Mouse (Mus musculus) CD8-positive naive resting alpha-beta T cell, adult 2 months (primary cell): ENCODE measurements around the gene Rbpjl.

Experiments used
- DNase-seq, 2 experiments: peaks; one replicate each; pipeline ENCODE4 v3.0.0; 2022; ENCODE audit warnings: low read depth in 2 of 2, low spot score in 2 of 2

The Rbpjl gene

GRCm38 (mm10) chr2:164426952-164427351, 24.0 kb downstream of the Rbpjl start:
- DNase-seq = no peak

- no peak for DNase-seq
Measured at GRCm38 (mm10) chr2:164428451-164428850, 25.5 kb downstream of the Rbpjl start.

- DNase-seq = no peak
Measured at GRCm38 (mm10) chr2:164429881-164430615, 27.1 kb downstream of the Rbpjl start.

GRCm38 (mm10) chr2:164430697-164431096, 27.8 kb downstream of the Rbpjl start:
- DNase-seq = no peak

GRCm38 (mm10) chr2:164431676-164432465, 28.9 kb downstream of the Rbpjl start:
- no peak for DNase-seq

DNA sequence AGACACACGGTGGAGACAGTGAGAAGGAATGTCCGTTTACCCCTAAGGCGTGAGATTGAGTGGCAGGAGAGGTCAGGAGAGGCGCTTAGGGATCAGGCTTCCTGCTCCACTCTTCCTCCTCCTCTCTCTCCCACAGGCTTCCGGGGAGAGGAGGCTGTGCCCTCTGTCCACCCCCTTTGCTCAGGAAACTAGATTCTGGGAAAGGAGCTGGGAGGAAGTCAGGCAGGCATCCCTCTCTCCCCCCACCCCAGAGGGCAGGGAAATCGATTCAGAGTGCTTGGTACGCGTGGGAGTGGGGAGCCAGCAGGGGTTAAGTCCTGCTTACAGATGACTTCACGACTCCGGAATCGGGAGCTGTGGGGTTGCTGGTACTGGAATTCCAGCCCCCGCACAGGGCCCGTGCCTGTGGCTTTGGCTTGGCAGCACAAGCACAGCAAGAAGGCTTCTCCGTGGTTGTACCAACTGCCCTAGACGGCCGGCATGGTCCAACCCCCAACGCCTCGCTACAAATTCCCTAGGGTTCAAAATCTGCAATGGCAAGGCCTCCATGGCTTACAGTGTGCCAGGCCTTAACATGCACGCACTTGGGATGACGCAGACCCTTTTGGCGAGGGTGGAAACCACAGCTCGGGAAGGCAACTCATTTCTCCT, 29.7 kb downstream of the Rbpjl start:
- no peak for DNase-seq

DNA sequence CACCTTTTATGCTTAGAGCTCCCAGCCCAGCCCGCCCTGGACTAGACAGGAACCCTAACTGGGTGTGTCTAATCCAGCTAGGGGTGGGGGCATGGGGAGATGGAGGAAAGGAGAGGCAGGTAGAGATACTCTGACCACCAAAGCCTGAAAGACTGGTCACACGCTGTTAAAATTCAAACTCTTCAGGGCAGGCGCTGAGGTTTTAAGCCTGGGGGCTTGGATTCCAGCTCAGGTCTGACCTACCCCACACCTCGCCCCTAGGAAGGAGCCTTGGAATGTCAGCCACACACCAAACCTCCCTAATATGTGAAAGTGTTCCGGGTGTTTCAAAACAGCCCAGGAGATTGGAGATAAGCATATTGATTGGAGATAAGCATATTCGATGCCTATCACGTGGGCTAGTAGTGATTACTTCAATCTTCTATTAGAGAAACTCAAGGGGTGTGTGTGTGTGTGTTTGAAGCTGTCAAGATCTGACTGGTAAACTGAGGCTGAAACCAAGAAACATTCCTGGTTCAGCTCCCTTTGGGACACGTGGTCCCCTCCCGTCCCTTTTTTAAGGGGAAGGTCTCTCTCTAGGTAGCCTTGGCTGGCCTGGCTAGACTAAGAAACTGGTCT, 30.4 kb downstream of the Rbpjl start:
- DNase-seq = no peak

GRCm38 (mm10) chr2:164434681-164435080, 31.7 kb downstream of the Rbpjl start:
- no peak for DNase-seq

- DNase-seq = no peak
Measured at GRCm38 (mm10) chr2:164435216-164436090, 32.5 kb downstream of the Rbpjl start.

GRCm38 (mm10) chr2:164436215-164436913, 33.4 kb downstream of the Rbpjl start:
- DNase-seq = no peak

DNA sequence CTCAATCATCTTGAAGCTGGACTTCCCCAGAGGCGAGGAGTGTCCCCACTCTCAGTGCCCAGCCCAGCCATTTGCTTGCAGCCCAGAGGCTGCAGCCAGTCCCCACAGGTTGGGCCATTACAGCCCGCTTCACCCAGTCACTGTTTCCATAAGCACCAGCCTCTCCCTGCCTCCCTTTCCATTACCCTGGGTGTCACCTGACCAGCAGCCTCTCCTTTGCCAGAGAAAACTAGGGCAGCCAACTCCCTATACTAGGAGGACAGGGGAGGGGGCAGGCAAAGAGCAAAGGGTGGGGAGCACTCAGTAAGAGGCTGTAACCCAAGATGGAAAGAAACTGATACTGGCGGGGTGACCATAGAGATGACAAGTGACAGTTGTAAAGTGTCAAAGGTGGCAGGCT, 34.0 kb downstream of the Rbpjl start:
- no peak for DNase-seq

GRCm38 (mm10) chr2:164437710-164438109, 34.8 kb downstream of the Rbpjl start:
- no peak for DNase-seq

DNA sequence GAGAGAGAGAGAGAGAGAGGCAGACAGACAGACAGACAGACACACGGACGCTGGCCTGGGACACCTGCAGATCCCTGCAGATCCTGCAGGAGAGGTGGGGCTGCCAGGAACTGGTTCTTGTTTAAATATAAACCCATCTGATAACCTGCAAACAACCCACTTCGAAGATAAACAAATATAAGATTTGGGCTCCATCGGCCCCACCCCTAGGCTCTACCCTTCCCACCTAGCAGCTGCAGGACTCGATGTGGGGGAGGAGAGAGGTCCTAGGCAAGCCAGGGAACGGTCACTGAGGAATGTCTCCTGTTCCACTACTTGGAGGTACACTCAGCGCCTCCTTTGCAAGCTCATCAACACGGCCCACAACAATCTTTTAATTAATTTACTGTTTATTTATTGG, 35.3 kb downstream of the Rbpjl start:
- DNase-seq = no peak

DNA sequence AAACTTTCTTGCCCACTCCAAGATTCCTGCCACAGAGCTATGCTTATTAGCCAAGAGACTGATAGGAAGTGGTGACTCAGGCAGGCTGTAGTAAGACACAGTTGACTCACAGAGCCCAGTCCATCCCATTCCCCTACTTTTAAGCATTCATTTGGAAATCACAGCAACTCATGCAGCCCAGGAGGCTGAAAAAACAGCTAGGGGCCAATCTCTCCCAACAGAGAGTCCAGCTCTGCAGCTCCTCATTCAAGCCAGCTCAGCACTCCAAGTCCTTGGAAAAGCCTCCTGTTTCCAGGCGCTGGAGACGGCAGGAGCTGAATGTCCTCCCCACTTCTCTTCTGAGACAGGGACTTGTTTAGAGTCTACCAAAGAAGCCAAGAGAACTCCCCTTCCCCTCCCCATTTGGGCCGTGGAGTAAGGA, 36.1 kb downstream of the Rbpjl start:
- DNase-seq = no peak

DNA sequence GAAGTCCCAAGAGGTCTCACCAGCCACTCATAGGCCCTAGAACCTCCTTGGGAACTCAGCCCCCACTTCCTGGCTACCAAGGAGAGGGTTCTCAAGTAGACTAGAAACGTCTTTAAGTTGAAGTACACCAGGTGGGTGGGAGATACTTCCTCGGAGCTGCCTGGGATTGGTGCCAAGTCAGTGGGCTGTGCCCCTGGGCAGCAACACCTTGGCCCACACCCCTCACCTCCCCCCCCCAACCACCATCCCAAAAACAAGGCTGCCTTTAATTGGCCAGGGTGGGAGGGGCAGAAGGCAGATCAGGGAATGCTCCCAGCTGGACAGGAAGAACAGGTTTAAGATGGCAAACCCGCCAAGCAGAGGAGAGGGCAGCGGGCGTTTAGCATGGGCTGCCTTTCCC, 37.4 kb downstream of the Rbpjl start:
- no peak for DNase-seq

- DNase-seq = peak; percentile 15 to 35
Measured at GRCm38 (mm10) chr2:164441155-164441554, 38.2 kb downstream of the Rbpjl start.

DNA sequence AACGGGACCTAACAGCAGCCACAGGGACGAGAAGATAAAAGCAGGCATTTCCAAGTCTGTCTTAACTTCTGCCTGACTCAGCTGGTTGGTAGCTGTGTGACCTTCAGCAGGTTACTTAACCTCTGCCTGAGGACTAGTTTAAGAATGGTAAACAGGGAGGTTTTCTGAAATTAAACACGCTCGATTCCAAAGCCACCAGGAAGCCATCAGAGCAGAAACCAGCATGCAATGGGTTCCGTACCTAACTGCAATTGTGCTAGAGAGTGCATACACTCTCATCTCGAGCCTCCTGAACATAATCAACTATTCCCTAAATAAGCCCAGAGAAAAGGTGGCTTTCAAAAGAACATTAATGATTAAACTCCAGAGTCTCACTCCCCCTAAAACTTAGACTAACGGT, 38.8 kb downstream of the Rbpjl start:
- DNase-seq = no peak

- peak in 1 of 2 experiments; percentile 8 for DNase-seq
Measured at GRCm38 (mm10) chr2:164442315-164443050, 39.5 kb downstream of the Rbpjl start.

- DNase-seq = peak; percentile 13 to 30
Measured at GRCm38 (mm10) chr2:164443051-164443437, 40.1 kb downstream of the Rbpjl start.
